Mouse (Mus musculus) adrenal gland, adult 18-20 months (tissue): Measurements from ENCODE around the gene Dmp1. TPM values are rescaled to one million over a fixed set of nuclear protein-coding genes. Genes with fewer than 3 reads are reported as not detected.

Source experiments
- DNase-seq, 2 experiments: peaks; one replicate each; pipeline ENCODE4 v3.0.0; 2021 to 2022; ENCODE audit warnings: low spot score in 2 of 2
- total RNA-seq, 2 experiments: library from RNA; stranded (reverse); gene quantifications; 1 replicate in 1 of 2; 2 replicates in 1 of 2; pipeline ENCODE4 v1.2.3; 2021

Dmp1 gene
- total RNA-seq, 2 experiments from 2014 or later: not detected

GRCm38 (mm10) chr5:104261908-104262461, 59.6 kb downstream of the Dmp1 start:
- no peak for DNase-seq

GRCm38 (mm10) chr5:104263014-104263776, 60.8 kb downstream of the Dmp1 start:
- no peak for DNase-seq

Other genes starting within 250 kb of the Dmp1 start
- gene Hsd17b13, start 225.2 kb upstream of the Dmp1 start, total RNA-seq: not detected
- gene Hsd17b11, start 180.7 kb upstream of the Dmp1 start, total RNA-seq: 10 to 100 TPM; 61.8 to 73.0 TPM
- 10 to 100 TPM; 56.9 to 61.9 TPM for gene Nudt9, start 156.3 kb upstream of the Dmp1 start, total RNA-seq
- not detected for gene Gm17660, start 125.0 kb upstream of the Dmp1 start, total RNA-seq
- gene Sparcl1, start 88.9 kb upstream of the Dmp1 start, total RNA-seq: 10 to 100 TPM; 35.4 to 50.2 TPM
- gene Dspp, start 31.9 kb upstream of the Dmp1 start, total RNA-seq: not detected
- under 1 TPM in 1 of 2 experiments, not detected in 1; 0.43 TPM for gene Ibsp, start 96.6 kb downstream of the Dmp1 start, total RNA-seq
- not detected for gene Mepe, start 122.7 kb downstream of the Dmp1 start, total RNA-seq
- 10 to 100 TPM; 52.8 to 84.0 TPM for gene Spp1, start 232.5 kb downstream of the Dmp1 start, total RNA-seq